Mouse (Mus musculus): ENCODE results near the gene Ergic1.

DNA sequence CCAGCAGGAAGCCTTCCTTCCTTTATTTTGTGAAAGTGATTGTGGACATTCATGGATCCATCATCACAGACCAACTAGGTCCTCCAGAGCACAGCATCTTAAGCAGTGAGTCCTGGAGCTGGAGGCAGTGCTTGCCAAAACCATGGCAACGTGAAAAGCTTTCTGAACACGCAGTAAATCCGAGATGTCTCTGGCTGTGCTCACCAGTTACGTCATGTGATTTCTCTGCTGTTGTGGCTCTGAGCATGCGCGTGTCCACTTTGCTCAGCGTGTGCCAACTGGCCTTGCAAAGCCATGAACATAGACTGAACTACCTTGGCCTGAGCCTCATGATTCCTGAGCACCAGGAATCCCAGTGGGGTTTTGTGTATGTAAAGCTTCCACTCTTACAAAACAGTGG, 36.0 kb upstream of the Ergic1 start:
- TF ChIP-seq CTCF (IDR thresholded peaks at IDR 0.05; ENCODE audit: low read depth): no peak
- no peak for TF ChIP-seq EP300 (IDR thresholded peaks at IDR 0.05; ENCODE audit: low read depth)
